Mouse (Mus musculus) kidney, embryonic 15.5 days (tissue): ENCODE measurements at regions not wholly inside any gene's neighbourhood (a gene's known extent, or its start where the extent isn't known, plus 50 kb on each side); places are given as distances from the start of the nearest gene placed in this dataset.

Experiments used
- ATAC-seq: fragments of 200-750 bp; cut with Nextera tagmentation; replicated peaks from 2 replicates; pipeline ENCODE4 v1.8.0; 2017; ENCODE audit warnings: moderate TSS enrichment; ENCODE audit not compliant: low FRiP score
- H3K27ac ChIP-seq: fragments of 300-500 bp; sonication (generic); 2 replicates; pipeline ENCODE4 v1.5.1; 2015; ENCODE audit warnings: mild to moderate bottlenecking, inconsistent platforms
- H3K27me3 ChIP-seq: fragments of 300-500 bp; sonication (generic); 2 replicates; pipeline ENCODE4 v1.6.1; 2015; ENCODE audit warnings: inconsistent platforms
- H3K36me3 ChIP-seq: fragments of 300-500 bp; sonication (generic); 2 replicates; pipeline ENCODE4 v1.6.1; 2015; ENCODE audit warnings: inconsistent platforms
- H3K4me1 ChIP-seq: fragments of 300-500 bp; sonication (generic); 2 replicates; pipeline ENCODE4 v1.6.1; 2015; ENCODE audit warnings: inconsistent platforms
- H3K4me2 ChIP-seq: fragments of 300-500 bp; sonication (generic); 2 replicates; pipeline ENCODE4 v1.6.1; 2015; ENCODE audit warnings: moderate library complexity, mild to moderate bottlenecking, inconsistent platforms
- H3K4me3 ChIP-seq: fragments of 300-500 bp; sonication (generic); replicated peaks from 2 replicates; pipeline ENCODE4 v1.5.1; 2015; ENCODE audit warnings: mild to moderate bottlenecking, inconsistent platforms
- H3K9ac ChIP-seq: fragments of 300-500 bp; sonication (generic); 2 replicates; pipeline ENCODE4 v1.6.1; 2015; ENCODE audit warnings: mild to moderate bottlenecking, inconsistent platforms
- H3K9me3 ChIP-seq: fragments of 300-500 bp; sonication (generic); replicated peaks from 2 replicates; pipeline ENCODE4 v1.6.1; 2016; ENCODE audit warnings: inconsistent platforms
- WGBS: fragments of 180-500 bp; shearing (Covaris S2); methylation state at CpG from one replicate; pipeline ENCODE4 v1.1.7; 2015; ENCODE audit warnings: mixed read lengths; 5-methylcytosine and 5-hydroxymethylcytosine counted together

DNA sequence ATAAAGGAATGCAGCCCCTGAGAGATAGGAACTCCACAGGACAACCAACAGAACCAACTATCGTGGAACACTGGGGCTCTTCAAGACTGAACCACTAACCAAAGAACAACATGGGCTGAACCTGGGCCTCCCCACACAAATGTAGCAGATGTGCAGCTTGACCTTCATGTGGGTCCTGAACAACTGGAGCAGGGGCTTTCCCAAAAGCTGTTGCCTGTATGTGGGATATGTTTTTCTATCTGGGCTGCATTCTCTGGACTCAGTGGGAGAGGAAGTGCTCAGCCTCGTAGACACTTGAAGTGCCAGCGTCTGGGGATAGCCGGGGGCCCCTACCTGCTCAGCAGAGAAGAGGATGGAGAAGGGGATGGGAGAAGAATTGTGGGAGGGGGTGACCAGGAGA, 149.2 kb upstream of the Trib2 start:
- no peaks in the 10 kb centered on the region for H3K36me3 ChIP-seq
- ATAC-seq, result no peak
- no peaks in the 10 kb centered on the region for H3K27me3 ChIP-seq
- H3K4me2 ChIP-seq, result no peak overlapping the region
- no peak overlapping the region for H3K4me3 ChIP-seq
- 84% methylated on average over 4 of the region's 4 CpGs for WGBS
- H3K9me3 ChIP-seq, result no peaks in the 10 kb centered on the region
- no peak overlapping the region for H3K27ac ChIP-seq
- no peaks in the 10 kb centered on the region for H3K4me1 ChIP-seq
- no peak overlapping the region for H3K9ac ChIP-seq

DNA sequence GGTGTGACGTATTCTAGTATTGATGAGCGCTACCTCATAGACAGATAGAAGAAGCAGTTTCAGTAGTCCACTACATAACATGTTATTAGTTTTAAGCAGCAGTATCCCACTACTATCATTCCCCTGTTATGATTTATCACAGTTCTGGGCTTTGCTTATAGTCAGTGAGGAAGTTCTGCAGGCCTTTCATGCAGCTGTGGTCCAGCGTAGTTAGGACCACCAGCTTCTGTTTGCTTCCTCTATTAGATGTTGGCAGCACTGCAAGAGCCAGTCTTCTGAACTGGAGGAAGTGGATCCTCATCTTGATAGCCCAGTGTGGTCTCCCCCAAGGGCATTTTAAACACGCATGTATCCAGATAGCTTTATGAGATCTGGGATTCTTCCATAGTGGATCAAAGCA, 147.4 kb upstream of the Trib2 start:
- Histone ChIP-seq H3K4me2 (no peak overlapping the region), H3K9me3 (no peaks in the 10 kb centered on the region), H3K36me3 (no peaks in the 10 kb centered on the region), H3K27me3 (no peaks in the 10 kb centered on the region), H3K4me1 (no peaks in the 10 kb centered on the region), H3K4me3 (no peak overlapping the region), H3K9ac (no peak overlapping the region), H3K27ac (no peak overlapping the region)
- no peak for ATAC-seq
- 86% methylated on average over 4 of the region's 4 CpGs for WGBS

DNA sequence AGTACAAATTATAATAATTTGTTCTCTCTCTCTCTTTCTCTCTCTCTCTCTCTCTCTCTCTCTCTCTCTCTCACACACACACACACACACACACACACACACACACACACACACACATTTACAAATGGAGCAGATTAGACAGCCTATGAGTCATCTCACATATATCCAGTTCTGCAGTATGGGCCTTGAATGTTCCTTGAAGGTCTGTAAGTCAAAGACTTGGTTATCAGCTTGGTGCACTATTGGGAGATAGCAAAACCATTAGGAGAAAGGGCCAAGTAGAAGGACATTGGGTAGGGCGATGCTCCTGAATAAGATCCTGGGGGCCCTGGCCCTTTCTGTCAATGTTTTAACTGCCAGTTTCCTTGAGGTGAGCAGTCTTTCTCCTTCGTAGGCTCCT, 145.1 kb upstream of the Trib2 start:
- Histone ChIP-seq H3K9me3 (no peaks in the 10 kb centered on the region), H3K9ac (no peak overlapping the region), H3K4me1 (no peaks in the 10 kb centered on the region), H3K27ac (no peak overlapping the region), H3K36me3 (no peaks in the 10 kb centered on the region), H3K4me3 (no peak overlapping the region), H3K27me3 (no peaks in the 10 kb centered on the region), H3K4me2 (no peak overlapping the region)
- WGBS, result 85% methylated on average over 2 of the region's 2 CpGs
- no peak for ATAC-seq

DNA sequence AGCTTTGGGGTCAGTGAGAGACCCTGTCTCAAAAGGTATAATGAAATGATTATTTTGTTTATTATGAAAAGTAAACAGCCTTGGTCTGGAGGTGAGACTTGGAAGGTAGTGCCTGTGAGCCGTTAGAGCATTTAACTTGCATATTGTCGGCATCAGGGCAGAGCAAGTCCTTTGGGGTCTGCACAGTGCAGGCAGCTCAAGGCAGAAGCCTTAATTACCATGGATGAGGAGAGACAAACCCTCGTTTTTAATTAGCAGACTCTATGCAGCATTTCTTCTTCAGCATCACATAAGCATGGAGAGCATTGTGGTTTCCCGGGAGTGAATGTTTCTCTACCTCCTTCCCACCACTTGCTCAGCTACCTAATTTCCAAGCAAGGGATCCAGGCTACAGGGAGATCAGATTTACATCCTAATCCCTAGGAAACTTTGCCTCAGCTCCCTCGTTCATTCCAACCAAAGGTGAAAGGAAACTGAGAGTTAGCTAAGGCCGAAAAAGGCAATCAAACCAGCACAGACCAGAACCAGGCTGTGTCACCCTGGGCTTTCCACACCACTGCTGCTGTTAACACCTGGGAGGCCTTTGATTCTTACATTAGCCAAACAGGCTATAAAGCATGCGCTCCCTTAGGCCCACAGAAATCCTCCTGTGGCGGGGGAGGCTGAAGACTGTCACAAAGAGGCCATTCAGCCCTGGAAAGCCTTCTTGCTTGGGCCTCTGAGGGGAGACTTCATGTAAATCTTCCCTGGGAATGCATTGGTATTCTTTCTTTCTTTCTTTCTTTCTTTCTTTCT, 120.9 kb upstream of the Trib2 start:
- Histone ChIP-seq H3K27ac (no peak overlapping the region), H3K9ac (no peak overlapping the region)
- ATAC-seq, result peak; percentile 94

DNA sequence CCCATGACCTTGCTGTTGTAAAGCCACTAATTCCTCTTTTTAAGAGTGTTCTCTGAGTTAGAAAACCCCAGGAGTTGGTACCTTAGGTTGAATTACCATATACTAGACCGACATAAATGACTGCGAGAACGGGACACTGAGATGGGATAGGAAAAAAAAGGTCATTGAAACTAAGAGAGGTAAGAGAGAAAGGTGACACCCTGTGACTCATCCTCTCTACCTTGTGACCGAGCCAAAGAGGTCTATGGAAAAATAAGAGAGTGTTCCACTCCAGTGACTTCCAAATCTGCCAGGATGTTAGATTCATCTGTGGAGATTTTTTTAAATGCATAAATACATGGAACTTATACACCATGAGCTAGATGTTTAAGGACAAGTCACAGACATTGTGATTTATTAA, 115.3 kb upstream of the Trib2 start:
- H3K9ac ChIP-seq, result no peak overlapping the region
- WGBS, result 72% methylated on average over 4 of the region's 4 CpGs
- no peak overlapping the region for H3K27ac ChIP-seq
- no peak overlapping the region for H3K4me3 ChIP-seq
- ATAC-seq, result no peak
- no peaks in the 10 kb centered on the region for H3K36me3 ChIP-seq
- H3K27me3 ChIP-seq, result no peaks in the 10 kb centered on the region
- H3K9me3 ChIP-seq, result no peaks in the 10 kb centered on the region
- no peak overlapping the region for H3K4me2 ChIP-seq
- no peaks in the 10 kb centered on the region for H3K4me1 ChIP-seq

More for the DNA sequence above, 120.9 kb upstream of the Trib2 start:
- Histone ChIP-seq H3K4me3 (no peak overlapping the region), H3K36me3 (no peaks in the 10 kb centered on the region), H3K4me1 (0 out of 2 replicates have a peak, but pooled peaks cover 9% of the 10 kb centered on the region), H3K4me2 (no peak overlapping the region), H3K27me3 (no peaks in the 10 kb centered on the region), H3K9me3 (no peaks in the 10 kb centered on the region)
- WGBS, result 29% methylated on average over 8 of the region's 8 CpGs

DNA sequence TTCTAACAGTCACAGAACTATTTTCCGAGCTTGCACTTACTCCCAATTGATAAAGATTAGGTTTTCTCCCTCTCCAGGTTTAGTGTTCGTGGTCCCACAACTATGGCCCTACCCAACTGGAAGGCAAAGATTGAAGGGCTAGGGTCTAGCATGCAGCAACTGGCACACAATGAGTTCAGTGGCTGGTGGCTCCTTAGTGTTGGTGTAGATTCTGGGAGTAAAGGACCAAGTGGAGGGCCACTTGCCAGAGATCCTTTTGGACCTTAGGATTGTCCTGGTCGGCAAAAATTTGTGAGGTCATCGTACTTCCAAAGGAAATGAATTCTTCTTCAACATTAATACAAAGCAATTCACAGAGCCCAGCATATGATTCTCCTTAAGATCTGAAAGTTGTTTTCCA, 114.8 kb upstream of the Trib2 start:
- WGBS, result 96% methylated on average over 4 of the region's 4 CpGs
- no peak for ATAC-seq
- no peak overlapping the region for H3K4me2 ChIP-seq

DNA sequence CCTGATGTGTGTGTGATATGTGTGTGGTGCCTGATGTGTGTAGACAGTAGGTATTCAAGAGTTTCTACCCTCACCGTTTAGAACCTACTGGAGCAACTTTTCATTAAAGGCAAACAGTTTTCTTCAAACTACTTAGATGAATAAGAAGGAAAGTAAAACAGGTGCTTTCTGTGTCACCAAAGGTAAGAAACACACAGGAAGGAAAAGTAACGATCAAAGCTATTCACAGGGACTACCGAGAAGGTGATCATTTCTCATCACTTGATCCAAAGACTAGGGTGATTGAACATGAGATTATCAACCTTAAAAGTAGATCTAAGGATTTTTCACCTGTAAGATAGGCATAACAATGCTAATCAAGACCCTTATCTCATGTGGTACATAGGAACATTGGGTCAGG, 113.4 kb upstream of the Trib2 start:
- Histone ChIP-seq H3K9me3 (no peaks in the 10 kb centered on the region), H3K27ac (no peak overlapping the region), H3K4me3 (no peak overlapping the region), H3K4me1 (no peaks in the 10 kb centered on the region), H3K36me3 (no peaks in the 10 kb centered on the region), H3K9ac (no peak overlapping the region), H3K27me3 (no peaks in the 10 kb centered on the region), H3K4me2 (no peak overlapping the region)
- ATAC-seq, result no peak
- WGBS, result 96% methylated on average over 3 of the region's 3 CpGs

More for the DNA sequence above, 114.8 kb upstream of the Trib2 start:
- no peak overlapping the region for H3K9ac ChIP-seq
- H3K4me3 ChIP-seq, result no peak overlapping the region
- H3K9me3 ChIP-seq, result no peaks in the 10 kb centered on the region
- H3K4me1 ChIP-seq, result no peaks in the 10 kb centered on the region
- no peaks in the 10 kb centered on the region for H3K36me3 ChIP-seq
- no peak overlapping the region for H3K27ac ChIP-seq
- H3K27me3 ChIP-seq, result no peaks in the 10 kb centered on the region

DNA sequence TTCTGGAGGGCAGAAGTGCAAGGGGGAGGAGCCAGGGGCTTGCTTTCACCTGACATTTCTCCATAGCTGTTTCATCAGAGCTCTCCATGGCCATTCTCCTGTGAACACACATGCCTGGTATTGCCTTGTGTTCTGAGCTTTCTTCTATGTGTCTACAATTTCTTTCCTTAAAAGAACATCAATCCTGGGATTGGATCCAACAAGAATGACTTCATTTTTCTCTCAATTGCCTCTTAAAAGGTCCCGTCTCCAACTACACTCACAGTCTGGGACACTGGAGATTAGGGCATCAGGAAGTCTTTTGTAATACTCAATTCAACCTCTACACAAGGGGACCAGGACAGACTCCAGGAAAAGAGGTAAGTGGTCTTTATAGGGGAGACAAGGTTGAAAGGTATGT, 112.8 kb upstream of the Trib2 start:
- ATAC-seq, result no peak
- H3K4me3 ChIP-seq, result no peak overlapping the region
- no peak overlapping the region for H3K9ac ChIP-seq
- H3K27me3 ChIP-seq, result no peaks in the 10 kb centered on the region
- no peak overlapping the region for H3K4me2 ChIP-seq
- H3K4me1 ChIP-seq, result no peaks in the 10 kb centered on the region
- 84% methylated on average over 1 of the region's 1 CpGs for WGBS
- no peaks in the 10 kb centered on the region for H3K36me3 ChIP-seq
- no peak overlapping the region for H3K27ac ChIP-seq
- no peaks in the 10 kb centered on the region for H3K9me3 ChIP-seq

DNA sequence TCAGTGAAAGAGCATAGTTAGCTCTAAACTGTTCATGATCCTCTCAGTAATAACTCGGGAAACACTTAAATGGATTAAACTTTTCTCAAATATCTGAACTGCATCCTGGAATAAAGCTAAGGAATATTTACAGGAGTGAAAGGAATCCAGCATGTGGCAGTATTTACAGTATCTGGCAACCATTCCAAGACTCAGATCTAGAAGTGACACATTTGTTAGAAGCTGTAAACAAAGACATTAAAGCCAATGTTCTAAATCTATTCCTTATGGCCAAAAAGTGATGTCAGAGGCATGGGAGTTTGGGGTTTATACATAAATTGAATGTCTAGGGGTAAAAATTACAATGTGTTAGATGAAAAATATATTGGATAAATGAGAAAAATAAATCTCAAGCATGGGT, 101.6 kb upstream of the Trib2 start:
- no peak overlapping the region for H3K9ac ChIP-seq
- ATAC-seq, result no peak
- no peak overlapping the region for H3K27ac ChIP-seq
- WGBS, result 72% methylated on average over 1 of the region's 1 CpGs
- H3K4me1 ChIP-seq, result no peaks in the 10 kb centered on the region
- H3K4me2 ChIP-seq, result no peak overlapping the region
- H3K36me3 ChIP-seq, result no peaks in the 10 kb centered on the region
- no peaks in the 10 kb centered on the region for H3K27me3 ChIP-seq
- no peaks in the 10 kb centered on the region for H3K9me3 ChIP-seq
- H3K4me3 ChIP-seq, result no peak overlapping the region

DNA sequence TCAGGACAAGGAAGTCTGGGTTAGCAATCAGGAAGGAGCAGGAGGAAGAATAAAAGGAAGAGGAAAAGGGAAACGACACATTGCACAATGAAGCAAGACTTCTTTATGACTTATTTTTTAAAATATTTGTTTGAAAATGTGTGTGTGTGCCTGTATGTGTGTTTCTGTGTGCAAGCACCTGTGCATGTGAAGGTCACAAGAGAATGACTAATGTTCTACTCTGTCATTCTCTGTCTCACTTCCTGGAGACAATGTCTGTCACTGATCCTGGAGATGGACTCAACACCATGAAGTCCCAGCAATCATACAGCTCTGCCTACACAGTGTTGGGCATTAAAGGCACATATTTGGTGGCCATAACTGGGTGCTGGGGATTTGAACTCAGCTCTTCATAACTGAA, 96.2 kb upstream of the Trib2 start:
- H3K4me2 ChIP-seq, result no peak overlapping the region
- H3K9ac ChIP-seq, result no peak overlapping the region
- 90% methylated on average over 1 of the region's 1 CpGs for WGBS
- H3K27me3 ChIP-seq, result no peaks in the 10 kb centered on the region
- H3K36me3 ChIP-seq, result no peaks in the 10 kb centered on the region
- no peak overlapping the region for H3K4me3 ChIP-seq
- no peaks in the 10 kb centered on the region for H3K9me3 ChIP-seq
- no peaks in the 10 kb centered on the region for H3K4me1 ChIP-seq
- no peak for ATAC-seq
- no peak overlapping the region for H3K27ac ChIP-seq

DNA sequence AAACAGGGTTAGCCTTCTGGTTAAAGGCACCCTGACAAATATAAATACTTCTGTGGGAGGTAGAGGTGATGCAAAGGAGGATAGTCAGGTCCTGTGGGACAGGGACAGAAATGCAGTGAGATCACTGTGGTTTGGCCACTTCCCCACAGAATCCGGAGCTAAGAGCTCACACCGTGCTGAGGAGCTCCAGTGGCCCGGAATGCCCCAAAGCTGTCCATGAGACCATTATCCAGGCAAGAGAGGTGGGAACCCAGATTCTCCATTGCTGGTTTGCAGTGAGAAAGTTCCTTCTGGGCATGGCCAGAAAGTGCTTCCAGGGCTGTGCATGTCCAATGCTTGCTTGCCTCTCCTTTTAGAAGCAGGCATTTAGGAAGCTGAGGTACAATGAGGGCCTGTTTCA, 95.8 kb upstream of the Trib2 start:
- Histone ChIP-seq H3K27ac (no peak overlapping the region), H3K9me3 (no peaks in the 10 kb centered on the region), H3K9ac (no peak overlapping the region), H3K27me3 (no peaks in the 10 kb centered on the region), H3K36me3 (no peaks in the 10 kb centered on the region), H3K4me2 (no peak overlapping the region), H3K4me1 (no peaks in the 10 kb centered on the region), H3K4me3 (no peak overlapping the region)
- WGBS, result 80% methylated on average over 3 of the region's 3 CpGs
- no peak for ATAC-seq

DNA sequence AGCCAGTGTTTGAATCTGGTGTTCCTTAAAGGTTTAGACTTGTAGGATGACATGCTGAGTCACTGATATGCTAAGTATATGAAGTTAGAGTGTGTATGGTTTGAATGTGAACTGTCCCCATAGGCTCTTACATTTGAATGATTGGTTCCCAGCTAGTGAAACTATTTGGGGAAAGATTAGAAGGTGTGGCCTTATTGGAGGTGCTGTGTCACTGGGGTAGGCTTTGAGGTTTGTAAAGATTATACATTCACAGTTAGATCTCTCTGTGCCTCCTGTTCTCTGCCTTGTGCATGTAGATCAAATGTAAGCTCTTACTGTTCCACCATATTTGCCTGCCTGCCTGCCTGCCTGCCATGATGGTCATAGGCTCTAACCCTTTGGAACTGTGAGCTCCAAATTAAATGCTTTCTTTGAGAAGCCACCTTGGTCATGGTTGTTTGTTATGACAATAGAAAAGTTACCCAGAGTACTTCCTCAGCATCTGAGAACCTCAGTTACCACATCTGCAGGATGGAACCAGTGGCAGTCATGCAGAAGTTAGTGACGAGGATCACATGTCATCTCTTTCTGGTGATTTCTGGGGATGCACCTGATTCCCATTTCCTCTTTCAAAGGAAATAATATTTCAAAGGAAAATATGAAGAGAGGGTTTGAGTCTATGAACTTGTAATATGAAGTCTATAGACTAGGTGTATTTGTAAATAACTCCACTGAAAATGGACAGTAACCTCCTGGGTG, 94.7 kb upstream of the Trib2 start:
- H3K36me3 ChIP-seq, result no peaks in the 10 kb centered on the region
- ATAC-seq, result no peak

More for the DNA sequence above, 94.7 kb upstream of the Trib2 start:
- H3K4me3 ChIP-seq, result no peak overlapping the region
- no peaks in the 10 kb centered on the region for H3K4me1 ChIP-seq
- H3K9ac ChIP-seq, result no peak overlapping the region
- no peak overlapping the region for H3K27ac ChIP-seq
- H3K9me3 ChIP-seq, result no peaks in the 10 kb centered on the region
- no peak overlapping the region for H3K4me2 ChIP-seq
- 86% methylated on average over 1 of the region's 1 CpGs for WGBS
- no peaks in the 10 kb centered on the region for H3K27me3 ChIP-seq
